Mouse (Mus musculus) bone marrow macrophage, adult 2 months (primary cell): ENCODE data around the gene Gm10999.
"Not testable (repeated sequence)": the region's sequence is repeated elsewhere in the genome, so short reads cannot be mapped to it uniquely, and the experiment has no call there.

Source experiments
- CTCF ChIP-seq: IDR thresholded peaks from 2 replicates; pipeline ENCODE4 v1.5.1; 2012; ENCODE audit warnings: low read depth, mild to moderate bottlenecking, low read length, moderate library complexity
- POLR2A ChIP-seq: IDR thresholded peaks from 2 replicates; pipeline ENCODE4 v1.6.1; 2012; ENCODE audit warnings: mild to moderate bottlenecking, low read depth, low read length, borderline replicate concordance

DNA sequence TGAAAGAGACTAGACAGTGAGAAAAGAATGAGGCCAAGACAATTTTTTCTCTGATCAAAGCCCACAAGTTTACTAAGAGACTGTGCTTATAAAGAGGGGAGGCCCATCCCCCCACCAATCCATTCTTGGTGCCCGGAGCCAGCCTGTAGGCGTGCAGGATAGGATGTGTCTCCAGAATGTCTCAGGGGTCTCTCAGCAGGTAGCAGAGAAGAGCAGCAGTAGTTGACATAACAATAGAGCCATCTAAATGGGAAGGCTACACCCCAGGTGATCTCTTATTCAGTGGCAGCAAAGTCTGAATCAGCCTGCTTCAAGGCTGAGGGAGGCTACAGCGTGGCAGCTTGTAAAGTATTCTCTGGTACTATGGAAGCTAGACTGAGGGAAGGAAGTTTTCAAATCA is 15.7 kb downstream of the Gm10999 start:
- TF ChIP-seq CTCF, POLR2A: not testable (repeated sequence)
